9 mouse cellular contexts compared by ENCODE assay signal in the genomic region with DNA sequence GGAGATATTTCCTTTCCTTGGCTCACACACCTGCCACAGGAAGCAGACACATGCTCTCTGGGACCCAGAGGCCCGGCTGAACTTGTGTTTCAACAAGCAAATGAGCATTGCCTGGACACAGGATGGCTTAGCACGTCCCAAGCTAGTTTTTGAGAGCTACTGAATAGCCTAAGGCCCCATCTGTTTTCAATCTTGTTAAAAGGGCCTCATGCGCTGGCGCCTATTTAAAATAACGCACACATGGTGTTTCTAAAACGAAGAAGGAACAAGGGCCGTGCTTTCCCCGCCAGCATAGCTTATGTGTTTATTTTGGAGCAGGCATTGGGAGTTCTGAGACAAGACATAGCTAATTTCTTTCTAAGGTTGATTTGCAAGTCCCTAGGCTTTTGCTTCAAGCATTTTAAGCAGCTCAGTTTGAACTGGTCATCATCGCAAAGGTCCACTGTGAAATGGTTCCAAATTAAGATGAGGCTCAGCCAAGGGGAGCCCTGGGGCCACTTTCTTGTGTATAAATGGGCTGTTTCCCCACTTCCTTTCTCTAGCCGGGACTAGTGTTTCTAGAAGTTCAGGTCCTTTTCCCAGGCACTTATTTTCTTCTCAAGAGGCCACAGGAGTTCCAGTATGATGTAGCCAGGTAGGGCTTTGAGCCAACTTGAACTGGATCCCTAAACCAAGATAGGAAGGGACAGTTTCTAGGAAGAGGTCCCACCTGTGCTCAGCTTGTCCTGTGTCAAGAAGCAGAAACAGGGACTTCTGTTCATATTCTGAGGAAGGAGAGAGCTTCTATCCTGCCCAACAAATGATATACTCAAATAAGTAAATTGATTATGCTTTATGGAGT.
DNase-seq lines count a peak whose midpoint lies in the region; ATAC-seq lines count a peak whose summit lies in the region.
"Had no signal": no experiment of that assay in that cellular context is flagged by ENCODE, and none has a peak within 500 bp of the region (broad histone marks: within the 10 kb centered on the region; RNA-seq: fewer than 3 reads in every experiment).

No protein-coding gene starts in this region.

- H3K4me3 ChIP-seq in embryonic facial prominence, embryonic 11.5 days (ENCODE audit: low read depth, low read length) = no peak overlapping the region
- no peak overlapping the region for H3K4me3 ChIP-seq in heart, embryonic 12.5 days
- H3K4me3 ChIP-seq in kidney, embryonic 15.5 days (replicated peaks) = no peak overlapping the region
- no peak overlapping the region for H3K4me3 ChIP-seq in midbrain, embryonic 15.5 days
- H3K4me3 ChIP-seq: midbrain, embryonic 12.5 days had no signal

- H3K27ac ChIP-seq in embryonic facial prominence, embryonic 11.5 days (replicated peaks; ENCODE audit: low read depth, low read length) = peak overlapping the region; percentile 63
- peak overlapping the region; percentile 64 for H3K27ac ChIP-seq in heart, embryonic 12.5 days (ENCODE audit: poor library complexity, severe bottlenecking)
- H3K27ac ChIP-seq in kidney, embryonic 15.5 days = peak overlapping the region; percentile 75
- H3K27ac ChIP-seq in midbrain, embryonic 15.5 days = no peak overlapping the region
- H3K27ac ChIP-seq: midbrain, embryonic 12.5 days had no signal

- WGBS in embryonic facial prominence, embryonic 11.5 days = 23% methylated on average over 10 of the region's 10 CpGs
- 52% methylated on average over 10 of the region's 10 CpGs for WGBS in heart, embryonic 12.5 days
- WGBS in kidney, embryonic 15.5 days = 43% methylated on average over 10 of the region's 10 CpGs
- WGBS in midbrain, embryonic 15.5 days = 47% methylated on average over 10 of the region's 10 CpGs

- H3K27me3 ChIP-seq in embryonic facial prominence, embryonic 11.5 days (ENCODE audit: control insufficient read depth, insufficient read depth, low read length) = no peaks in the 10 kb centered on the region
- H3K27me3 ChIP-seq in heart, embryonic 12.5 days (replicated peaks) = no peaks in the 10 kb centered on the region
- H3K27me3 ChIP-seq in kidney, embryonic 15.5 days = no peaks in the 10 kb centered on the region
- H3K27me3 ChIP-seq in midbrain, embryonic 15.5 days (replicated peaks) = no peaks in the 10 kb centered on the region
- H3K27me3 ChIP-seq: midbrain, embryonic 12.5 days had no signal

- no peak overlapping the region for H3K4me2 ChIP-seq in embryonic facial prominence, embryonic 11.5 days (ENCODE audit: low read depth, low read length)
- H3K4me2 ChIP-seq in heart, embryonic 12.5 days = no peak overlapping the region
- no peak overlapping the region for H3K4me2 ChIP-seq in kidney, embryonic 15.5 days
- H3K4me2 ChIP-seq in midbrain, embryonic 15.5 days = no peak overlapping the region
- H3K4me2 ChIP-seq: midbrain, embryonic 12.5 days had no signal

- no peak overlapping the region for H3K9ac ChIP-seq in embryonic facial prominence, embryonic 11.5 days (replicated peaks; ENCODE audit: low read length)
- no peak overlapping the region for H3K9ac ChIP-seq in heart, embryonic 12.5 days
- no peak overlapping the region for H3K9ac ChIP-seq in kidney, embryonic 15.5 days
- no peak overlapping the region for H3K9ac ChIP-seq in midbrain, embryonic 15.5 days
- H3K9ac ChIP-seq: midbrain, embryonic 12.5 days had no signal

- peak; percentile 86 for ATAC-seq in embryonic facial prominence, embryonic 11.5 days (replicated peaks; ENCODE audit: insufficient number of reproducible peaks, low FRiP score, low TSS enrichment, low read depth)
- ATAC-seq in heart, embryonic 12.5 days (ENCODE audit: insufficient number of reproducible peaks, low FRiP score) = 0 out of 2 replicates have a peak, but pooled peaks have one; percentile 59
- peak; percentile 78 for ATAC-seq in kidney, embryonic 15.5 days (replicated peaks; ENCODE audit: low FRiP score)
- peak; percentile 37; the same call in 1 of the 2 replicates for ATAC-seq in midbrain, embryonic 15.5 days (replicated peaks)
- no peak for ATAC-seq in activated CD4-positive, CD25-positive, alpha-beta regulatory T cell, adult 4 months
- no peak for ATAC-seq in megakaryocyte, adult 5-6 weeks (ENCODE audit: poor library complexity, severe bottlenecking)

- H3K4me1 ChIP-seq in embryonic facial prominence, embryonic 11.5 days (ENCODE audit: control insufficient read depth, insufficient read depth, low read length) = peaks cover 4% of the 10 kb centered on the region; the same call in 1 of the 2 replicates
- H3K4me1 ChIP-seq in heart, embryonic 12.5 days (replicated peaks) = peaks cover 11% of the 10 kb centered on the region
- peaks cover 25% of the 10 kb centered on the region for H3K4me1 ChIP-seq in kidney, embryonic 15.5 days
- no peaks in the 10 kb centered on the region for H3K4me1 ChIP-seq in midbrain, embryonic 15.5 days

- peak; percentile 18 for DNase-seq in gastrocnemius, adult 18-20 months (ENCODE audit: low spot score)
- no peak for DNase-seq in gastrocnemius, postnatal 10 days
- peak; percentile 95 for DNase-seq in embryonic facial prominence, embryonic 11.5 days (ENCODE audit: low spot score)

- H3K9me3 ChIP-seq in embryonic facial prominence, embryonic 11.5 days (replicated peaks; ENCODE audit: control insufficient read depth, low read length) = no peaks in the 10 kb centered on the region
- H3K9me3 ChIP-seq in heart, embryonic 12.5 days (replicated peaks) = no peaks in the 10 kb centered on the region
- H3K9me3 ChIP-seq in kidney, embryonic 15.5 days (replicated peaks) = no peaks in the 10 kb centered on the region
- H3K9me3 ChIP-seq in midbrain, embryonic 15.5 days = no peaks in the 10 kb centered on the region
- H3K9me3 ChIP-seq: midbrain, embryonic 12.5 days had no signal

- no peaks in the 10 kb centered on the region for H3K36me3 ChIP-seq in embryonic facial prominence, embryonic 11.5 days (replicated peaks; ENCODE audit: control insufficient read depth, insufficient read depth, low read depth, low read length)
- no peaks in the 10 kb centered on the region for H3K36me3 ChIP-seq in heart, embryonic 12.5 days
- peaks cover 6% of the 10 kb centered on the region for H3K36me3 ChIP-seq in kidney, embryonic 15.5 days
- no peaks in the 10 kb centered on the region for H3K36me3 ChIP-seq in midbrain, embryonic 15.5 days (replicated peaks)
- H3K36me3 ChIP-seq: midbrain, embryonic 12.5 days had no signal

Comparison
In these comparisons a context has a peak if more than half of its experiments do, and no peak if none do; other contexts are left out.
1. ATAC-seq: peak in embryonic facial prominence, embryonic 11.5 days (single experiment), heart, embryonic 12.5 days (single experiment), kidney, embryonic 15.5 days (single experiment) and midbrain, embryonic 15.5 days (single experiment); none in activated CD4-positive, CD25-positive, alpha-beta regulatory T cell, adult 4 months (single experiment) and megakaryocyte, adult 5-6 weeks (single experiment).